14 mouse cellular contexts compared by ENCODE assay signal in genomic region chr12:3861665-3862228, GRCm38 (mm10). TPM values are rescaled to one million over a fixed set of nuclear protein-coding genes. Genes with fewer than 3 reads are reported as not detected.
DNase-seq lines count a peak whose midpoint lies in the region; ATAC-seq and TF ChIP-seq lines count a peak whose summit lies in the region.
"Had no signal": no experiment of that assay in that cellular context is flagged by ENCODE, and none has a peak within 500 bp of the region (broad histone marks: within the 10 kb centered on the region; RNA-seq: fewer than 3 reads in every experiment).

No protein-coding gene starts in this region.

- no peak overlapping the region for H3K9ac ChIP-seq in kidney, embryonic 14.5 days (ENCODE audit: low read depth, low read length)
- H3K9ac ChIP-seq: midbrain, embryonic 12.5 days had no signal

- H3K9me3 ChIP-seq in kidney, embryonic 14.5 days (ENCODE audit: control insufficient read depth, low read length) = no peaks in the 10 kb centered on the region
- H3K9me3 ChIP-seq: midbrain, embryonic 12.5 days had no signal

- DNase-seq in kidney, adult 2 months = peak; percentile 71
- peak; percentile 54 for DNase-seq in A20 (ENCODE audit: low read depth, low spot score)
- DNase-seq in adrenal gland, adult 8-10 months = peak; percentile 64
- DNase-seq in spleen, postnatal 14 days (ENCODE audit: low spot score in 2 of 2) = no peak
- DNase-seq in cerebellum, postnatal 4 days (ENCODE audit: low spot score in 2 of 2) = no peak
- no peak for DNase-seq in right cerebral cortex, postnatal 14 days
- DNase-seq: cerebellum, adult 18-20 months; gastrocnemius, postnatal 10 days had no signal

- H3K4me1 ChIP-seq in kidney, adult 2 months (ENCODE audit: control insufficient read depth, insufficient read depth, low read length) = peaks cover 42% of the 10 kb centered on the region
- peaks cover 9% of the 10 kb centered on the region; the same call in 1 of the 2 replicates for H3K4me1 ChIP-seq in kidney, embryonic 14.5 days (ENCODE audit: control insufficient read depth, insufficient read depth, low read length)
- H3K4me1 ChIP-seq: midbrain, embryonic 12.5 days had no signal

- no peak overlapping the region for H3K4me2 ChIP-seq in kidney, embryonic 14.5 days (replicated peaks; ENCODE audit: low read depth, low read length)
- H3K4me2 ChIP-seq: liver, embryonic 11.5 days; midbrain, embryonic 12.5 days had no signal

- TF ChIP-seq CTCF in kidney, adult 2 months (conservative IDR thresholded peaks at IDR 0.05; ENCODE audit: insufficient read depth, insufficient read length, low read depth, low read length) = no peak

- H3K4me3 ChIP-seq in kidney, adult 2 months (ENCODE audit: insufficient read depth, low read depth, low read length) = no peak overlapping the region
- no peak overlapping the region for H3K4me3 ChIP-seq in kidney, embryonic 14.5 days (ENCODE audit: low read length)
- peak overlapping the region; percentile 50 for H3K4me3 ChIP-seq in macrophage (ENCODE audit: inconsistent target)
- H3K4me3 ChIP-seq: erythroblast, embryonic 14.5 days; midbrain, embryonic 12.5 days had no signal

- peak overlapping the region; percentile 2; the same call in 1 of the 2 replicates for H3K27ac ChIP-seq in kidney, adult 2 months (ENCODE audit: insufficient read depth, low read depth, low read length)
- no peak overlapping the region for H3K27ac ChIP-seq in kidney, embryonic 14.5 days (ENCODE audit: low read depth, low read length)
- peak overlapping the region; percentile 98 for H3K27ac ChIP-seq in macrophage
- H3K27ac ChIP-seq: midbrain, embryonic 12.5 days had no signal

- WGBS in kidney, adult 2 months = 29% methylated on average over 4 of the region's 4 CpGs
- WGBS in kidney, embryonic 14.5 days = 64% methylated on average over 4 of the region's 4 CpGs
- WGBS in macrophage (ENCODE audit: missing documents) = 19% methylated on average over 4 of the region's 4 CpGs

- no peaks in the 10 kb centered on the region for H3K36me3 ChIP-seq in kidney, adult 2 months (ENCODE audit: control insufficient read depth, insufficient read depth, low read length)
- peaks cover 43% of the 10 kb centered on the region for H3K36me3 ChIP-seq in kidney, embryonic 14.5 days (ENCODE audit: control insufficient read depth, insufficient read depth, low read length)
- peaks cover 29% of the 10 kb centered on the region; the same call in 1 of the 2 replicates for H3K36me3 ChIP-seq in macrophage (ENCODE audit: inconsistent target)

- no peak for TF ChIP-seq POLR2A in kidney, adult 2 months (IDR thresholded peaks at IDR 0.05; ENCODE audit: low read depth, low read length)

- no peak for ATAC-seq in kidney, embryonic 14.5 days (ENCODE audit: low FRiP score, low TSS enrichment)
- ATAC-seq: hindbrain, embryonic 16.5 days had no signal

- H3K79me2 ChIP-seq in macrophage (ENCODE audit: inconsistent target) = peaks cover 98% of the 10 kb centered on the region

- no peaks in the 10 kb centered on the region for H3K27me3 ChIP-seq in kidney, adult 2 months (replicated peaks; ENCODE audit: control insufficient read depth, insufficient read depth, low read length)
- no peaks in the 10 kb centered on the region for H3K27me3 ChIP-seq in kidney, embryonic 14.5 days (ENCODE audit: control insufficient read depth, insufficient read depth, low read length)
- H3K27me3 ChIP-seq: midbrain, embryonic 12.5 days had no signal

RNA-seq across cellular contexts. Expression of gene Dnmt3a, which starts 55.9 kb away (rescaled TPM):
- polyA plus RNA-seq in kidney, adult 2 months (2012; rRNA removed) = 11.8 and 12.9 TPM in 2 replicates
- polyA plus RNA-seq in kidney, embryonic 14.5 days (2014; fragmentation: Nextera tagmentation; extraction: Ambion mirVana) = 59.9 and 87.9 TPM in 2 replicates
- total RNA-seq in adrenal gland, adult 8-10 months (2022) = 10 to 100 TPM; 35.5 to 81.6 (median 56.9) TPM
- 1,000 to 10,000 TPM in 3 of 26 experiments, 100 to 1,000 TPM in 23; 182 to 1,452 (median 590) TPM for total RNA-seq in macrophage (2018; cell fraction: chromatin; rRNA removed)
- 100 to 1,000 TPM in 25 of 26 experiments, 10 to 100 TPM in 1; 83.9 to 342 (median 173) TPM for total RNA-seq in macrophage (2018; cell fraction: cytosol; rRNA removed)
- total RNA-seq in macrophage (2018; cell fraction: nucleus; rRNA removed) = 100 to 1,000 TPM; 125 to 674 (median 269) TPM
- 76.3 to 253 TPM (median 241 TPM) in 3 replicates for polyA plus RNA-seq in macrophage (2018)

Comparison
In these comparisons a context has a peak if more than half of its experiments do, and no peak if none do; other contexts are left out.
1. DNase-seq: peak in kidney, adult 2 months (single experiment), A20 (single experiment) and adrenal gland, adult 8-10 months (single experiment); none in spleen, postnatal 14 days (0 of 2), cerebellum, postnatal 4 days (0 of 2) and right cerebral cortex, postnatal 14 days (single experiment).